Mouse (Mus musculus): ENCODE measurements around the gene Lrmda. TPM values are rescaled to one million over a fixed set of nuclear protein-coding genes. Genes with fewer than 3 reads are reported as not detected.

Gene Lrmda
- total and polyA plus RNA-seq, 3 experiments: 5.1 to 5.9 TPM; not detected in 1

- no peak for TF ChIP-seq JUND (IDR thresholded peaks at IDR 0.05; ENCODE audit: low read depth, low read length)
- no peak for DNase-seq (ENCODE audit: low read depth, low spot score)
- no peaks in the 10 kb centered on the region for H3K9me3 ChIP-seq (replicated peaks; ENCODE audit: insufficient read depth, low read length)
- no peak overlapping the region for H3K27ac ChIP-seq (ENCODE audit: control insufficient read depth, low read depth, low read length)
- no peak overlapping the region for H3K9ac ChIP-seq (ENCODE audit: control insufficient read depth, low read depth, low read length, poor library complexity, severe bottlenecking)
- H3K79me2 ChIP-seq (ENCODE audit: control insufficient read depth, insufficient read depth, low read length, poor library complexity): no peaks in the 10 kb centered on the region
- H3K4me3 ChIP-seq (ENCODE audit: control insufficient read depth in 1 of 2, insufficient read depth in 1 of 2, low read depth in 2 of 2, low read length in 2 of 2): no peak overlapping the region
- no peaks in the 10 kb centered on the region for H3K36me3 ChIP-seq (ENCODE audit: control insufficient read depth in 1 of 2, insufficient read depth in 2 of 2, low read length in 2 of 2)
- peaks cover 0 to 3% of the 10 kb centered on the region in 2 experiments; a peak in 1 of 4 replicates for H3K4me1 ChIP-seq (ENCODE audit: control insufficient read depth in 1 of 2, insufficient read depth in 2 of 2, low read length in 2 of 2)
- no peaks in the 10 kb centered on the region for H3K27me3 ChIP-seq (ENCODE audit: control insufficient read depth in 1 of 2, insufficient read depth in 2 of 2, low read length in 2 of 2)
Measured at GRCm38 (mm10) chr14:22146508-22147044, 127.1 kb downstream of the Lrmda start.

GRCm38 (mm10) chr14:22147341-22148024, 128.0 kb downstream of the Lrmda start:
- Histone ChIP-seq H3K9ac (ENCODE audit: control insufficient read depth, low read depth, low read length, poor library complexity, severe bottlenecking) (no peak overlapping the region), H3K79me2 (ENCODE audit: control insufficient read depth, insufficient read depth, low read length, poor library complexity) (no peaks in the 10 kb centered on the region), H3K27ac (ENCODE audit: control insufficient read depth, low read depth, low read length) (no peak overlapping the region), H3K9me3 (replicated peaks; ENCODE audit: insufficient read depth, low read length) (no peaks in the 10 kb centered on the region), H3K4me3 (ENCODE audit: control insufficient read depth in 1 of 2, insufficient read depth in 1 of 2, low read depth in 2 of 2, low read length in 2 of 2) (no peak overlapping the region), H3K27me3 (ENCODE audit: control insufficient read depth in 1 of 2, insufficient read depth in 2 of 2, low read length in 2 of 2) (no peaks in the 10 kb centered on the region), H3K4me1 (ENCODE audit: control insufficient read depth in 1 of 2, insufficient read depth in 2 of 2, low read length in 2 of 2) (peaks cover 0 to 7% of the 10 kb centered on the region in 2 experiments; a peak in 2 of 4 replicates), H3K36me3 (ENCODE audit: control insufficient read depth in 1 of 2, insufficient read depth in 2 of 2, low read length in 2 of 2) (no peaks in the 10 kb centered on the region)
- no peak for DNase-seq (ENCODE audit: low read depth, low spot score)
- TF ChIP-seq USF1 (IDR thresholded peaks at IDR 0.05; ENCODE audit: low read depth, low read length) (no peak), ETS1 (IDR thresholded peaks at IDR 0.05; ENCODE audit: low read depth, low read length) (no peak), GABPA (IDR thresholded peaks at IDR 0.05; ENCODE audit: low read depth, low read length) (no peak), SIN3A (IDR thresholded peaks at IDR 0.05; ENCODE audit: low read length) (no peak), NELFE (IDR thresholded peaks at IDR 0.05; ENCODE audit: low read depth, low read length) (no peak)

GRCm38 (mm10) chr14:22152701-22153100, 133.2 kb downstream of the Lrmda start:
- Histone ChIP-seq H3K79me2 (ENCODE audit: control insufficient read depth, insufficient read depth, low read length, poor library complexity) (no peaks in the 10 kb centered on the region), H3K27ac (ENCODE audit: control insufficient read depth, low read depth, low read length) (no peak overlapping the region), H3K4me3 (ENCODE audit: control insufficient read depth in 1 of 2, insufficient read depth in 1 of 2, low read depth in 2 of 2, low read length in 2 of 2) (no peak overlapping the region), H3K27me3 (ENCODE audit: control insufficient read depth in 1 of 2, insufficient read depth in 2 of 2, low read length in 2 of 2) (no peaks in the 10 kb centered on the region), H3K36me3 (ENCODE audit: control insufficient read depth in 1 of 2, insufficient read depth in 2 of 2, low read length in 2 of 2) (no peaks in the 10 kb centered on the region), H3K9ac (ENCODE audit: control insufficient read depth, low read depth, low read length, poor library complexity, severe bottlenecking) (no peak overlapping the region), H3K4me1 (ENCODE audit: control insufficient read depth in 1 of 2, insufficient read depth in 2 of 2, low read length in 2 of 2) (peaks cover 0 to 7% of the 10 kb centered on the region in 2 experiments; a peak in 2 of 4 replicates), H3K9me3 (replicated peaks; ENCODE audit: insufficient read depth, low read length) (no peaks in the 10 kb centered on the region)
- TF ChIP-seq ZC3H11A (IDR thresholded peaks at IDR 0.05; ENCODE audit: low read depth, low read length) (no peak), RAD21 (IDR thresholded peaks at IDR 0.05; ENCODE audit: low read depth, low read length) (no peak), MAZ (IDR thresholded peaks at IDR 0.05; ENCODE audit: low read depth, low read length) (no peak), POLR2AphosphoS2 (IDR thresholded peaks at IDR 0.05; ENCODE audit: low read length) (no peak), POLR2AphosphoS5 (IDR thresholded peaks at IDR 0.05; ENCODE audit: borderline replicate concordance, low read depth, low read length) (no peak), NRF1 (IDR thresholded peaks at IDR 0.05; ENCODE audit: insufficient read depth, low read depth, low read length, poor library complexity, severe bottlenecking) (no peak), JUND (IDR thresholded peaks at IDR 0.05; ENCODE audit: low read depth, low read length) (no peak), ZKSCAN1 (IDR thresholded peaks at IDR 0.05; ENCODE audit: low read depth, low read length) (no peak), USF1 (IDR thresholded peaks at IDR 0.05; ENCODE audit: low read depth, low read length) (no peak), E2F4 (IDR thresholded peaks at IDR 0.05; ENCODE audit: borderline replicate concordance, low read depth, low read length) (no peak), BHLHE40 (IDR thresholded peaks at IDR 0.05; ENCODE audit: borderline replicate concordance, low read depth, low read length) (no peak), TCF12 (IDR thresholded peaks at IDR 0.05; ENCODE audit: low read depth, low read length) (no peak), USF2 (IDR thresholded peaks at IDR 0.05; ENCODE audit: borderline replicate concordance in 1 of 2, insufficient read depth in 1 of 2, low read depth in 1 of 2, low read length in 2 of 2) (no peak), MAX (IDR thresholded peaks at IDR 0.05; ENCODE audit: low read length) (no peak), CHD2 (IDR thresholded peaks at IDR 0.05; ENCODE audit: low read length) (no peak)
- no peak for DNase-seq (ENCODE audit: low read depth, low spot score)
